Mouse (Mus musculus): ENCODE measurements around the gene Tmem80.

GRCm38 (mm10) chr7:141297926-141298650, 29.5 kb upstream of the Tmem80 start:
- TF ChIP-seq CTCF (conservative IDR thresholded peaks at IDR 0.05; ENCODE audit: low read length) = no peak
- TF ChIP-seq NANOG (IDR thresholded peaks at IDR 0.05; ENCODE audit: borderline replicate concordance, low read length) = no peak

Data from E14TG2a.4 (cell line).